Mouse (Mus musculus) bone marrow macrophage, adult 2 months (primary cell): ENCODE results near the gene Stn1. TPM values are rescaled to one million over a fixed set of nuclear protein-coding genes. Genes with fewer than 3 reads are reported as not detected.

Experiments used
- H3K27ac ChIP-seq: 2 replicates; pipeline ENCODE4 v1.5.1; 2012; ENCODE audit warnings: low read depth, low read length; ENCODE audit not compliant: insufficient read depth
- H3K4me1 ChIP-seq: 2 replicates; pipeline ENCODE4 v1.6.1; 2012; ENCODE audit warnings: low read length; ENCODE audit not compliant: control insufficient read depth, insufficient read depth
- H3K4me3 ChIP-seq: 2 replicates; pipeline ENCODE4 v1.5.1; 2012; ENCODE audit warnings: mild to moderate bottlenecking, low read length, moderate library complexity; ENCODE audit not compliant: insufficient read depth
- CTCF ChIP-seq: IDR thresholded peaks from 2 replicates; pipeline ENCODE4 v1.5.1; 2012; ENCODE audit warnings: low read depth, mild to moderate bottlenecking, low read length, moderate library complexity
- POLR2A ChIP-seq: IDR thresholded peaks from 2 replicates; pipeline ENCODE4 v1.6.1; 2012; ENCODE audit warnings: mild to moderate bottlenecking, low read depth, low read length, borderline replicate concordance
- polyA plus RNA-seq: library from polyadenylated mRNA; stranded (reverse); fragments of >200 nt; gene quantifications from 2 replicates; pipeline ENCODE4 v1.2.4, GENCODE M21; 2012; ENCODE audit not compliant: missing spikeins, insufficient read depth, insufficient read length

Stn1 gene
- polyA plus RNA-seq, 1 experiment, result 22.5 TPM

- Histone ChIP-seq H3K4me3 (no peak overlapping the region), H3K27ac (no peak overlapping the region), H3K4me1 (peaks cover 8% of the 10 kb centered on the region)
- TF ChIP-seq POLR2A, result no peak
- TF ChIP-seq CTCF, result no peak
Observed at GRCm38 (mm10) chr19:47565994-47566393, 28.7 kb upstream of the Stn1 start.

GRCm38 (mm10) chr19:47565031-47565654 is 27.8 kb upstream of the Stn1 start:
- H3K4me1 ChIP-seq, result peaks cover 5% of the 10 kb centered on the region
- TF ChIP-seq CTCF (no peak), POLR2A (no peak)

GRCm38 (mm10) chr19:47563715-47564114 is 26.4 kb upstream of the Stn1 start:
- H3K4me1 ChIP-seq, result peaks cover 5% of the 10 kb centered on the region
- no peak for TF ChIP-seq POLR2A
- no peak for TF ChIP-seq CTCF
- no peak overlapping the region for H3K27ac ChIP-seq
- H3K4me3 ChIP-seq, result no peak overlapping the region

More at GRCm38 (mm10) chr19:47565031-47565654, 27.8 kb upstream of the Stn1 start:
- Histone ChIP-seq H3K27ac (no peak overlapping the region), H3K4me3 (no peak overlapping the region)

- H3K27ac ChIP-seq, result peak overlapping the region; percentile 54
- H3K4me3 ChIP-seq, result no peak overlapping the region
- TF ChIP-seq CTCF, result no peak
- no peak for TF ChIP-seq POLR2A
- peaks cover 5% of the 10 kb centered on the region for H3K4me1 ChIP-seq
Observed at GRCm38 (mm10) chr19:47561996-47562441, 24.7 kb upstream of the Stn1 start.

- H3K27ac ChIP-seq, result no peak overlapping the region
Observed at GRCm38 (mm10) chr19:47560544-47561161, 23.3 kb upstream of the Stn1 start.

GRCm38 (mm10) chr19:47559751-47560512 is 22.6 kb upstream of the Stn1 start:
- no peak overlapping the region for H3K27ac ChIP-seq
- H3K4me3 ChIP-seq, result no peak overlapping the region
- peaks cover 9% of the 10 kb centered on the region for H3K4me1 ChIP-seq
- TF ChIP-seq POLR2A (no peak), CTCF (no peak)

More at GRCm38 (mm10) chr19:47560544-47561161, 23.3 kb upstream of the Stn1 start:
- TF ChIP-seq CTCF (no peak), POLR2A (no peak)
- Histone ChIP-seq H3K4me3 (no peak overlapping the region), H3K4me1 (peaks cover 5% of the 10 kb centered on the region)

- H3K4me3 ChIP-seq, result no peak overlapping the region
- peaks cover 10% of the 10 kb centered on the region for H3K4me1 ChIP-seq
- H3K27ac ChIP-seq, result no peak overlapping the region
- TF ChIP-seq CTCF (no peak), POLR2A (no peak)
Observed at GRCm38 (mm10) chr19:47559145-47559544, 21.8 kb upstream of the Stn1 start.

GRCm38 (mm10) chr19:47549584-47549983 is 12.3 kb upstream of the Stn1 start:
- no peak for TF ChIP-seq POLR2A
- TF ChIP-seq CTCF, result no peak
- Histone ChIP-seq H3K27ac (no peak overlapping the region), H3K4me3 (no peak overlapping the region), H3K4me1 (peaks cover 3% of the 10 kb centered on the region; the same call in 1 of the 2 replicates)

- TF ChIP-seq POLR2A (no peak), CTCF (no peak)
- no peak overlapping the region for H3K4me3 ChIP-seq
- H3K27ac ChIP-seq, result no peak overlapping the region
- peaks cover 2% of the 10 kb centered on the region; the same call in 1 of the 2 replicates for H3K4me1 ChIP-seq
Observed at GRCm38 (mm10) chr19:47549174-47549573, 11.9 kb upstream of the Stn1 start.

- TF ChIP-seq POLR2A (no peak), CTCF (no peak)
- H3K27ac ChIP-seq, result no peak overlapping the region
- H3K4me3 ChIP-seq, result no peak overlapping the region
- no peaks in the 10 kb centered on the region for H3K4me1 ChIP-seq
Observed at GRCm38 (mm10) chr19:47548432-47549076, 11.2 kb upstream of the Stn1 start.
